Comparison of ENCODE assay signal across 8 mouse cellular contexts in the genomic region with DNA sequence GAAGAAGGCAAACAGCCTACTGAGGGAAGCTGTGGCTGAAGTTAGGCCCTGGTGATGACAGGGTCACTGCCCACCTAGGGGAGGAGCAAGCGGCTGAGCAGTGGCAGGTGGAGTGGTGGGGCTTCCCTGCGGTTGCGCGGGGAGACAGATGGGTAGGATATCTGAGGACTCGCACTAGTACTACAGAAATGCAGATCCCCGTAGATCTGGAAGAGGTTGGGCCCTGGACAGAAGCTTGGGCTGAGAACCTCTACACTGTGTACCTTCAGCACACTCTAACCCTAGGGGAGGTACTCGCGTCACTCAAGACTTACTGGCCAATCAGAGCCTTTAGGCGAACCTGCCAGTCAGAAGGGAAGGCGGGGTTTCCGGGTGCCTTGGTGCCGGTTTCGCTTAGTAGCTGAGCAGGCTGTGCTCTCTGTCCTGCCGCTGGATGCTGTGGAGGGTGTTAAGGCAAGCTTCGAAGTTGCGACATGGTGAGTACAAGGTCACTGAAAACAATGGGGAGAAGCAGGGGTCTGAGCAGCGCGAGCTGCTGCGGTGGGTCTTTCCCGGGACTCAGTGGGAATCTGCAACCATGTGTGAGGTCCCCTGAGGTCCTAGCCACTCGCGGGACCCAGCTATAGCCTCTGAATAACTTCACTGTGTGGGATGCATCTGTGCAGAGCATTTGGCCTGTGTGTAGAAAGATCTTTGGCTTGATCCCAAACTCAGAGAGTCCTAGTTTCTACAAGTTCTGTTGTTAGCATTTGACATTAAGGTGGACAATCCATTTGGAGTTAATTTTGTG. TPM values are rescaled to one million over a fixed set of nuclear protein-coding genes. Genes with fewer than 3 reads are reported as not detected.
DNase-seq lines count a peak whose midpoint lies in the region; ATAC-seq and TF ChIP-seq lines count a peak whose summit lies in the region.

No protein-coding gene starts in this region.

- peak overlapping the region; percentile 53 for H3ac ChIP-seq in C2C12 (ENCODE audit: control insufficient read depth, insufficient read length, low read depth)
- no peak overlapping the region for H3ac ChIP-seq in myocyte (ENCODE audit: control insufficient read depth, insufficient read length)

- no peaks in the 10 kb centered on the region for H3K36me3 ChIP-seq in C2C12 (ENCODE audit: control insufficient read depth, insufficient read depth)
- no peaks in the 10 kb centered on the region for H3K36me3 ChIP-seq in erythroblast, embryonic 14.5 days (ENCODE audit: control insufficient read depth)
- no peaks in the 10 kb centered on the region for H3K36me3 ChIP-seq in heart, embryonic 11.5 days (ENCODE audit: control insufficient read depth, insufficient read depth, low read length)
- H3K36me3 ChIP-seq in kidney, embryonic 16.5 days (ENCODE audit: insufficient read depth, low read length): no peaks in the 10 kb centered on the region
- no peaks in the 10 kb centered on the region for H3K36me3 ChIP-seq in liver, adult 2 months (ENCODE audit: control insufficient read depth, insufficient read depth, low read length)
- H3K36me3 ChIP-seq in myocyte (ENCODE audit: control insufficient read depth, insufficient read depth): no peaks in the 10 kb centered on the region
- H3K36me3 ChIP-seq in splenic B cell, adult 2 months (ENCODE audit: control insufficient read depth, insufficient read depth, low read length, poor library complexity, severe bottlenecking): no peaks in the 10 kb centered on the region

- no peaks in the 10 kb centered on the region for H3K27me3 ChIP-seq in C2C12 (ENCODE audit: control insufficient read depth, insufficient read depth, insufficient read length)
- H3K27me3 ChIP-seq in erythroblast, embryonic 14.5 days (ENCODE audit: control insufficient read depth): no peaks in the 10 kb centered on the region
- no peaks in the 10 kb centered on the region for H3K27me3 ChIP-seq in heart, embryonic 11.5 days (ENCODE audit: control insufficient read depth, insufficient read depth, low read length)
- H3K27me3 ChIP-seq in kidney, embryonic 16.5 days (ENCODE audit: insufficient read depth, low read length): no peaks in the 10 kb centered on the region
- H3K27me3 ChIP-seq in liver, adult 2 months (ENCODE audit: control insufficient read depth, insufficient read depth, low read length): no peaks in the 10 kb centered on the region
- no peaks in the 10 kb centered on the region for H3K27me3 ChIP-seq in myocyte (ENCODE audit: control insufficient read depth, insufficient read depth, insufficient read length)
- H3K27me3 ChIP-seq in splenic B cell, adult 2 months (ENCODE audit: control insufficient read depth, insufficient read depth, low read length, poor library complexity, severe bottlenecking): no peaks in the 10 kb centered on the region

- H3K9me3 ChIP-seq in erythroblast, embryonic 14.5 days (ENCODE audit: control insufficient read depth, low read length): no peaks in the 10 kb centered on the region
- H3K9me3 ChIP-seq in heart, embryonic 11.5 days (replicated peaks; ENCODE audit: control insufficient read depth, low read length): no peaks in the 10 kb centered on the region
- no peaks in the 10 kb centered on the region for H3K9me3 ChIP-seq in kidney, embryonic 16.5 days (ENCODE audit: low read length)

- DNase-seq in brain, embryonic 14.5 days (ENCODE audit: low read depth): peak; percentile 96
- DNase-seq in liver, adult 2 months (ENCODE audit: extremely low read depth, low read depth, low spot score): peak; percentile 91
- DNase-seq in splenic B cell, adult 2 months (ENCODE audit: low read depth, low spot score): peak; percentile 92

- TF ChIP-seq POLR2A in brain, embryonic 14.5 days (IDR thresholded peaks at IDR 0.05; ENCODE audit: borderline replicate concordance, extremely low read depth, insufficient read depth, insufficient read length, poor library complexity, severe bottlenecking): peak; percentile 23; the same call in 1 of the 2 replicates
- TF ChIP-seq POLR2A in liver, adult 2 months (IDR thresholded peaks at IDR 0.05; ENCODE audit: extremely low read depth, insufficient read depth, low read length): no peak
- peak; percentile 68 for TF ChIP-seq POLR2A in myocyte (IDR thresholded peaks at IDR 0.05; ENCODE audit: insufficient read length, low read depth)

- under 1% methylated on average over 22 of the region's 22 CpGs for WGBS in heart, embryonic 11.5 days (ENCODE audit: insufficient replicate concordance)
- WGBS in kidney, embryonic 16.5 days: under 1% methylated on average over 22 of the region's 22 CpGs
- under 1% methylated on average over 22 of the region's 22 CpGs for WGBS in liver, adult 2 months

- no peaks in the 10 kb centered on the region for H3K79me2 ChIP-seq in C2C12 (ENCODE audit: control insufficient read depth, insufficient read depth)
- H3K79me2 ChIP-seq in liver, adult 2 months (ENCODE audit: control insufficient read depth, insufficient read depth, low read length): no peaks in the 10 kb centered on the region
- no peaks in the 10 kb centered on the region for H3K79me2 ChIP-seq in myocyte (ENCODE audit: control insufficient read depth, insufficient read depth)

- H3K4me3 ChIP-seq in C2C12 (ENCODE audit: insufficient read depth, poor library complexity, severe bottlenecking) (peak overlapping the region; percentile 49), myocyte (peak overlapping the region; percentile 38)
- peak overlapping the region; percentile 68 for H3K4me3 ChIP-seq in erythroblast, embryonic 14.5 days (replicated peaks)
- peak overlapping the region; percentile 69 for H3K4me3 ChIP-seq in heart, embryonic 11.5 days (ENCODE audit: low read depth, low read length)
- H3K4me3 ChIP-seq in kidney, embryonic 16.5 days (ENCODE audit: low read length): peak overlapping the region; percentile 62
- peak overlapping the region; percentile 77 for H3K4me3 ChIP-seq in liver, adult 2 months (ENCODE audit: insufficient read depth, low read depth, low read length)

- no peaks in the 10 kb centered on the region for H3K79me3 ChIP-seq in C2C12 (ENCODE audit: low read depth)

- ATAC-seq in heart, embryonic 11.5 days (replicated peaks; ENCODE audit: insufficient number of reproducible peaks, low FRiP score, low TSS enrichment): peak; percentile 99
- ATAC-seq in kidney, embryonic 16.5 days (ENCODE audit: low FRiP score, low TSS enrichment): peak; percentile 100

- no peak for TF ChIP-seq CTCF in C2C12 (IDR thresholded peaks at IDR 0.05; ENCODE audit: control insufficient read depth, insufficient read depth, insufficient read length)
- TF ChIP-seq CTCF in brain, embryonic 14.5 days (IDR thresholded peaks at IDR 0.05; ENCODE audit: borderline replicate concordance, extremely low read depth, insufficient read depth, insufficient read length): no peak
- no peak for TF ChIP-seq CTCF in liver, adult 2 months (IDR thresholded peaks at IDR 0.05; ENCODE audit: low read depth, low read length)

- H3K27ac ChIP-seq in heart, embryonic 11.5 days (ENCODE audit: low read depth, low read length): peak overlapping the region; percentile 5; the same call in 1 of the 2 replicates
- H3K27ac ChIP-seq in kidney, embryonic 16.5 days (ENCODE audit: low read length): peak overlapping the region; percentile 68; the same call in 1 of the 2 replicates
- peak overlapping the region; percentile 50 for H3K27ac ChIP-seq in liver, adult 2 months (replicated peaks; ENCODE audit: insufficient read depth, low read depth, low read length)

- H3K9ac ChIP-seq in heart, embryonic 11.5 days (ENCODE audit: low read depth, low read length): peak overlapping the region; percentile 73
- H3K9ac ChIP-seq in kidney, embryonic 16.5 days (replicated peaks; ENCODE audit: low read length): peak overlapping the region; percentile 76
- peak overlapping the region; percentile 53 for H3K9ac ChIP-seq in liver, adult 2 months (ENCODE audit: low read depth, low read length)

- peaks cover 14% of the 10 kb centered on the region for H3K4me1 ChIP-seq in erythroblast, embryonic 14.5 days (ENCODE audit: control insufficient read depth)
- H3K4me1 ChIP-seq in heart, embryonic 11.5 days (ENCODE audit: control insufficient read depth, insufficient read depth, low read length): peaks cover 3% of the 10 kb centered on the region; the same call in 1 of the 2 replicates
- 0 out of 2 replicates have a peak, but pooled peaks cover 4% of the 10 kb centered on the region for H3K4me1 ChIP-seq in kidney, embryonic 16.5 days (ENCODE audit: insufficient read depth, low read length)
- H3K4me1 ChIP-seq in liver, adult 2 months (ENCODE audit: control insufficient read depth, insufficient read depth, low read length): no peaks in the 10 kb centered on the region; the same call in 1 of the 2 replicates

- peak overlapping the region; percentile 64 for H3K4me2 ChIP-seq in heart, embryonic 11.5 days
- peak overlapping the region; percentile 58 for H3K4me2 ChIP-seq in kidney, embryonic 16.5 days (replicated peaks; ENCODE audit: low read depth, low read length)
- peak overlapping the region; percentile 80 for H3K4me2 ChIP-seq in myocyte (ENCODE audit: low read depth)

TF ChIP-seq in C2C12, 6 proteins besides CTCF, POLR2A, EP300 and RAD21:
- no peak for TF ChIP-seq MYOG (IDR thresholded peaks at IDR 0.05; ENCODE audit: control insufficient read depth, extremely low read depth, insufficient read length)
- no peak for TF ChIP-seq USF1 (IDR thresholded peaks at IDR 0.05; ENCODE audit: low read depth)
- TF ChIP-seq MYOD1 (IDR thresholded peaks at IDR 0.05; ENCODE audit: control insufficient read depth, insufficient read length, low read depth): no peak
- TF ChIP-seq MAX (IDR thresholded peaks at IDR 0.05): no peak
- no peak for TF ChIP-seq CEBPB (IDR thresholded peaks at IDR 0.05; ENCODE audit: low read depth)
- no peak for TF ChIP-seq FOSL1 (IDR thresholded peaks at IDR 0.05; ENCODE audit: insufficient read depth, low read length, poor library complexity, severe bottlenecking)

TF ChIP-seq in myocyte, 11 proteins besides CTCF, POLR2A, EP300 and RAD21:
- TF ChIP-seq SRF (IDR thresholded peaks at IDR 0.05; ENCODE audit: control insufficient read depth, insufficient read length, low read depth) (no peak), MYOG (IDR thresholded peaks at IDR 0.05; ENCODE audit: control insufficient read depth in 1 of 3, insufficient read depth in 1 of 3, insufficient read length in 2 of 3, low read depth in 2 of 3) (peak in 1 of 3 experiments; percentile 10)

RNA-seq across cellular contexts. Expression of gene Gm15446, which starts 56.7 kb away (rescaled TPM):
- polyA plus RNA-seq in C2C12 (2012; fragmentation: generic; extraction: Trizol) (0.88 TPM), myocyte (2012; fragmentation: generic; extraction: Trizol) (0.96 TPM)
- polyA plus RNA-seq in brain, embryonic 14.5 days (2012; rRNA removed): 0.05 and 0.09 TPM in 2 replicates
- polyA plus RNA-seq in erythroblast, embryonic 14.5 days (2012): not detected in 2 replicates
- polyA plus RNA-seq in heart, embryonic 11.5 days (2014; fragmentation: Nextera tagmentation; extraction: Ambion mirVana): 0.44 and 0.62 TPM in 2 replicates
- polyA plus RNA-seq in kidney, embryonic 16.5 days (2015; fragmentation: Nextera tagmentation; extraction: Ambion mirVana): 0.72 and 0.76 TPM in 2 replicates
- total RNA-seq in liver, adult 2 months (2014; rRNA removed): 0.07 TPM in 1 of 2 replicates, not detected in the other
- 1.0 and 3.1 TPM in 2 replicates for polyA plus RNA-seq in liver, adult 2 months (2012; rRNA removed)

Comparison
In these comparisons a context has a peak if more than half of its experiments do, and no peak if none do; other contexts are left out.
1. Peak in every context shown above with its lines: DNase-seq, ATAC-seq, H3K4me3 ChIP-seq and H3K27ac ChIP-seq.
2. H3K27ac ChIP-seq: peak in every context shown above with its lines; median percentile 68 in kidney, embryonic 16.5 days; 50 in liver, adult 2 months; 5 in heart, embryonic 11.5 days.